Mouse (Mus musculus): ENCODE results near the gene Islr2. TPM values are rescaled to one million over a fixed set of nuclear protein-coding genes. Genes with fewer than 3 reads are reported as not detected.

Gene Islr2
- polyA plus RNA-seq, 1 experiment = 1.7 TPM

DNA sequence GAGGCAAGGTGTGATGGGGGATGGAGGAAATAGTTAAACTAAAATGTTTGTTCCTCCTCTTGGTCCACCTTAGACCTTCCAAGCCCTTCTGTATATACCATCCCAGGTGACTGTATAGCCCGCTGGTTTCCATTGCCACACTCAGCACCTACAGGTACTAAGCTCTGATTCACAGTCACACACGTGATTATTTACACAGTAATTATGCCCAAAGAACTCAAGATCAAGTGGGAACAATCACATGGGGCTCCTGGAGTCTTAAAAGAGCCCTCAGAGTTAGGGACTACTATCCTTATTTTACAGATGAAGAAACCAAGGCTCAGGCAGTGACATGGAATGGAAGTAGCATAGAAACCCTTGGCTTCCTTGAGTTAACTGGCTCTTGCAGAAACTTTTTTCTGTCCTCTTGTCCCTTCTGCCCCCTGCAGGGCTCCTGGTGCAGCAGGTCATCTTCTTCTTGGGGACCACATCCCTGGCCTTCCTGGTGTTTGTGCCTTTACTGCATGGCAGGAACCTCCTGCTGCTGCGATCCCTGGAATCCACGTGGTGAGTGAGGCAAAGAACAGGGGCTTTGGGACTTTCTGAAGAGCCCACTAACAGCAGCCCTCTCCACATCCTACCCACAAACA lies 53.3 kb downstream of the Islr2 start:
- H3K4me1 ChIP-seq (ENCODE audit: control insufficient read depth, insufficient read depth, low read length) = no peaks in the 10 kb centered on the region
- DNase-seq = peak; percentile 20
- TF ChIP-seq CTCF (conservative IDR thresholded peaks at IDR 0.05; ENCODE audit: insufficient read depth, insufficient read length, low read depth, low read length) (peak; percentile 55), POLR2A (IDR thresholded peaks at IDR 0.05; ENCODE audit: low read depth, low read length) (no peak)
- H3K36me3 ChIP-seq (ENCODE audit: control insufficient read depth, insufficient read depth, low read length) = no peaks in the 10 kb centered on the region
- no peak overlapping the region for H3K27ac ChIP-seq (ENCODE audit: insufficient read depth, low read depth, low read length)
- H3K4me3 ChIP-seq (ENCODE audit: insufficient read depth, low read depth, low read length) = no peak overlapping the region
- WGBS = 88% methylated on average over 4 of the region's 4 CpGs
- H3K27me3 ChIP-seq (replicated peaks; ENCODE audit: control insufficient read depth, insufficient read depth, low read length) = no peaks in the 10 kb centered on the region

DNA sequence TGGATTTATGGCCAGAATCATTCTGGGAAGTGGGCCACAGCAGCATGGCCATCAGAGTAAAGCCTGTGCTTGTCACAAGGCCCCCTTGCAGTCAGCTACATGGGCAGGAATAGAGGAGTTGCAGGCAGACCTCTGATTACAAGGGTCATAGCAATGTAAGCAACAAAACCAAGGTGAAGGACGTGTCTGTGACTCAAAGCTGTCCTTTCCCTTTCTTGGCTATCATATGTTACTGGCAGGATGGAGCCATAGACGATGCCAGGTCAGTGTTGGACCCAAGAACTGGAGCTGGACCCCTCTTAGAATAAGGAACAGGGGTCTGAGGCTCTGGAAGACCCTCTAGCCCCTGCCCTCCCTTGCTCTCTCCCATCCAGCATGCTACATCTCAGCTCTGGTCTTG lies 55.3 kb downstream of the Islr2 start:
- Histone ChIP-seq H3K4me1 (ENCODE audit: control insufficient read depth, insufficient read depth, low read length) (no peaks in the 10 kb centered on the region), H3K36me3 (ENCODE audit: control insufficient read depth, insufficient read depth, low read length) (no peaks in the 10 kb centered on the region), H3K27ac (ENCODE audit: insufficient read depth, low read depth, low read length) (no peak overlapping the region), H3K4me3 (ENCODE audit: insufficient read depth, low read depth, low read length) (no peak overlapping the region), H3K27me3 (replicated peaks; ENCODE audit: control insufficient read depth, insufficient read depth, low read length) (no peaks in the 10 kb centered on the region)
- TF ChIP-seq CTCF (conservative IDR thresholded peaks at IDR 0.05; ENCODE audit: insufficient read depth, insufficient read length, low read depth, low read length) (no peak), POLR2A (IDR thresholded peaks at IDR 0.05; ENCODE audit: low read depth, low read length) (no peak)
- WGBS = 73% methylated on average over 2 of the region's 2 CpGs
- DNase-seq = no peak

Other genes starting within 250 kb of the Islr2 start
- 0.16 and 5.1 TPM in 2 replicates for gene Cyp11a1, start 197.9 kb downstream of the Islr2 start, polyA plus RNA-seq (2012; rRNA removed)
- gene Stra6, start 140.5 kb downstream of the Islr2 start, polyA plus RNA-seq (2012; rRNA removed) = 15.4 and 19.5 TPM in 2 replicates
- 0.18 TPM in 1 of 2 replicates, not detected in the other for gene Ccdc33, start 85.5 kb downstream of the Islr2 start, polyA plus RNA-seq (2012; rRNA removed)
- gene Islr, start within 50 bp of the Islr2 start, polyA plus RNA-seq (2012; rRNA removed) = 32.0 and 41.7 TPM in 2 replicates
- 27.0 and 27.6 TPM in 2 replicates for gene Pml, start 45.5 kb upstream of the Islr2 start, polyA plus RNA-seq (2012; rRNA removed)
- 32.5 and 32.6 TPM in 2 replicates for gene Stoml1, start 48.8 kb upstream of the Islr2 start, polyA plus RNA-seq (2012; rRNA removed)
- gene Loxl1, start 108.9 kb upstream of the Islr2 start, polyA plus RNA-seq (2012; rRNA removed) = 32.3 and 41.8 TPM in 2 replicates
- gene Tbc1d21, start 166.1 kb upstream of the Islr2 start, polyA plus RNA-seq (2012; rRNA removed) = not detected in 2 replicates